Mouse (Mus musculus): ENCODE measurements around the gene Rbm33.

The Rbm33 gene

DNA sequence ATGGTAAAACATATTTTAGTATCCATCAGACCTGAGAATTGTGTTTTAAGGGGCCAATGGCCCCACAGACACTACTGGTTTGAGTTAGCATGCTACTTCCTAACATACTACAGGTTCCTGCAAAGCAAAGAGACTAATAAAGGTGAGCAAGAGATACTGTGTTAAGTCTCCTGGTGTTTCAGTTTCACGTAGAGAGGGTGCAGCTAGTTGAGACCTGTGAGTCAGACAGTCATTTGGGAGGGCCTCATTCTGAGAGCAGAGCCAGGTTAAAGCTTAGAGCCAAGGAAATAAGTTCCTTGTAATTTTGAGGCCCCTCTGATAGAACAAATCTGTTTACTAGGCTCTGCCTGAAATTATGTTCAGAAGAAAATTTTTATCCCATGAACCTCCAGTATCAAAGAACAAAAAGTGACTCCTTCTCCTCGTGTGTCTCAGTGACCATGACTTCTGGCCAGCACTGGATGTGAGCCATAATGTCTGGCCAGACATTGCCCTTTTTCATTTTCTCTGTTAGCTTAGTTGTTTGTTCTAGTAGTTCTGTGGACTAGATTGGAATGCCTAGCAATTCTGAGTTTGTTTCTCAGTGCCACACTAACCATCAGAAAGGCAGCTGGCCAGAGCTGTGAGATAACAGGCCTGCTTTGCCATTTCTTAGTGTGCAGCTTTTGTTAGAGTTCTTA is 95.2 kb downstream of the Rbm33 start:
- no peak for DNase-seq (ENCODE audit: low spot score)

DNA sequence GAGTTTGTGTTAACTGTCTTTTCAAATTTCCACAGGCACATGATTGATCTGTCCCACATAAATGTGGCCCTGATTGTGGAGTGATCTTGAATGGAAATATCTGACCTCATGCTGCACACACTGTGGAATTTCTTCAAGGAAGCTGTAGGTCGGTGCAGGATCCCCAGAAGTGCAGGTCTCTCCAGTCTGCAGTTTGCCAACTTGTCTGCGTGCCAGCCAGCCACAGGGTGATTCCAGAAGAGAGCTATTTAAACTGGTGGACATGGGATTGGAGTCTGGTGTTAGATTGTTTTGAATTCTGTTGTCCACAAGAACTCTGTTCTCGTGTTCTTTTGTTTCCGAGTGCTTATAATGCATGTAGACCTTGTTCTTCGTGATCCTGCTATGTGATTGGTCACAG is 96.6 kb downstream of the Rbm33 start:
- DNase-seq (ENCODE audit: low spot score) = no peak

DNA sequence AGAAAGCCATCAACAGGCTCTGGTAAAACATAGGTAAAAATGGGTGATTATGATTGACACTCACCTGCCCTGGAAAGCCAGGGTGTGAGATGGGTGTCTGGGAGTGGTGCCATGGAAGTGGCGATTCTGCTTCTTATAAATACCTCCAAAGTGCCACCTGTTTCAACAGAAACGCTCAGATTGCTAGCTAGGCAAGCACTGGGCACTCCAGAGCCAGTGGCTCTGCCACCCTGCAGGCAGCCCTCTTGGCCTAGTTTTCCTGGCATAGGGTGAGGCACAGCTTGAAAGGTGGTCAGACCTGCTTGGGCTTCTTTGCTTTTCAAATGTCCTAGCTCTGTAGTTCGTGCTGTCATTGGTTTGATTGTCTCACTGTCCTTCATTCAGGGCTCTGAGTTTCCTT is 97.2 kb downstream of the Rbm33 start:
- no peak for DNase-seq (ENCODE audit: low spot score)

DNA sequence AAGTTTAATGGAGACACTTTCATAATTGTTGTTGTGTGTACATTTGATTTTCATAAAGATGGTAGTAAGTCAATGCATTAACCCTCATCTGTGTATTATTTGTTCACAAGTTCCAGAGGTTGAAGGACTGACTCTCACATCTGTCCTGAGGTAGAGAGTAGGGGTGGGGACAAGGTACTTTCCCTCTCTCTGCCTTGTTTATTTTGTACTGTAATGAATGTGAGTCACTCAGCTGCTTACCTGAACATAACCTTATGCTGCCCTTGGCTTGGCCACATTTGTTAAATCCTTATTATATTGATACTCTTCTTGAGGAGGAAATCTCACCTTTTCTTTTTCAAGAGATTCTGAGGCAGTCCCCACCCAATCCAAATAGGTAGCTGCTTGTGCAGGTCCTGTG is 99.1 kb downstream of the Rbm33 start:
- no peak for DNase-seq (ENCODE audit: low spot score)

DNA sequence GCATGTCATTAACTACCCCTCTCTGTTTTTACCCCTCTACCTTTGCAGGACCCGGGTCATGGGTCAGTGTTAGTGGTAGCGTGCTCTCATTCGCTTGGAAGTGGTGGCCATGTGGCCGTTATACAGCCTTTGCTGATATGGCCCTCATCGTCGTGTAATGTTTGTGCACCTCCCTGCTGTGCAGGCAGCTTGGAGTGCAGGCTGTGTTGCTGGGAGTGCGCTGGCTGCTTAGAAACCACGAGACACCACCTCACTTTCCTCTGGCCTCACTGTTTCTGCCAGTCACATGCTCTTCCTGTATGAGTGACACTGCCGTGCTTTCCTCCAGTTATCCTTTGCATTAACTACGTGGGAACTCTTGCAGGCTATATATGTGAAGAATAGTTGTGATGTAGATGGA is 101.8 kb downstream of the Rbm33 start:
- no peak for DNase-seq (ENCODE audit: low spot score)

DNA sequence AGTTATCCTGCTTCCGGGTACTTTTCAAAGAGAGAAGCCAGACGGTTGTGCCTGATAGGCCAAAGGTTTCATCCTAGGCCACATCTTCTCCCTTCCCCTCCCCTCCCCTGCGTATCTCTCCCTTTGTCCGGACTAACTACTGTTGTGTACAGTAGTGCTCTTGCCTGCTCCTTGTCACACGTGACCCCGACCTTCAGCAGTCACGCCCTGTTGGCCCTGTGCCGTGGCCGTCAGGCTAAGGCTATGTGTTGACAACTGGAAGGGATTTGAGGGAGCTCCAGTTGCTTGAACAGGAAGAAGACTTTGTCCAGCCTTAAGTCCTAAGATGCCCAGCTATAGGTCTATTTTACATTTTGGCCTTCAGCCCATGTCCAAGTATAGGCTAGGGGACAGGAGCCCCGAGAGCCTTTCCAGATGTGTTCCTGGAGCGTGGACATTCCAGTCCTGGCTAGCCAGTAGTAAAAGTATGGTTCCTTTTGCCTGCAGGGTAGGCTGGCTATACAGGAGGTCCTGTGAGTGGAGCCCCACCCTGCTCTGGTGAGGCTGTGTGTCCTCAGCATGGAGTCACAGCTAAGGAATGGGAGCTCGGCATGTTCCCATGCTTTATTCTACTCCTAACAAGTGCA is 102.8 kb downstream of the Rbm33 start:
- DNase-seq (ENCODE audit: low spot score) = no peak

DNA sequence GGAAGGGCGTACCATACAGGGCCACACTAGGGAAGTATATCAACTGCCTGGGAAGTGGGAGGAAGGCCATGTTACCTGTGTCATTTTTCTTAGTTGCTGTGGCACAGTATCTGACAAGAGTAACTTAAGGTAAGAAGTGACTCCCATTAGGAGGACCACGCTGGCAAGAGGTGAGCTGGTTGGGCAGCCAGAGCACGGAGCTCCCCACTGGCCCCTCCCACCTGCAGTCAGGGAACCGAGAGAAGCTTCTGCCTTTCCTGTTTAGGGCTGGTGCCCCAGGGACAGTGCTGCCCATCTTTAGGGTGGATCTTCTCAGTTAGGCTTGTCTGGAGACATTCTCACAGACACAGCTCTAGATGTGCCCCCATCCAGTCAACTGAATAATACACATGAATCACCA is 106.9 kb downstream of the Rbm33 start:
- DNase-seq (ENCODE audit: low spot score) = no peak

DNA sequence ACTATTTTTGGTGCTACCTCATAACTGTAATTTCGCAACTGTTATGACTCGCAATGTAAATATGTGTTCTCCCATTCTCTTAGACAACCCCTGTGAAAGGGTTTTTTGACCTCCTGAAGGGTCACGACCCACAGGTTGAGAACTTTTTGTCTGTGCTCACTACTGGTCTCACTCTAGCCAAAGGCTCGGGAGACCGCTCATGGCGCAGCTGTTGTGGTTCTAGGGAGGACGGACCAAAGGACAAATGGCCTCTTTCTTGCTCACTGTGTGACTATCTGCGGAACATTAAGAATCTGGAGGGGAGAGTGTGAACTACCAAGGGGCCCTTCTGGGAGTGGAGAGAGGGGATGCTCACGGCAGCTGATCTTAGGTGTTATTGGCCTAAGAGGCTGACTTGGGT is 109.0 kb downstream of the Rbm33 start:
- no peak for DNase-seq (ENCODE audit: low spot score)

DNA sequence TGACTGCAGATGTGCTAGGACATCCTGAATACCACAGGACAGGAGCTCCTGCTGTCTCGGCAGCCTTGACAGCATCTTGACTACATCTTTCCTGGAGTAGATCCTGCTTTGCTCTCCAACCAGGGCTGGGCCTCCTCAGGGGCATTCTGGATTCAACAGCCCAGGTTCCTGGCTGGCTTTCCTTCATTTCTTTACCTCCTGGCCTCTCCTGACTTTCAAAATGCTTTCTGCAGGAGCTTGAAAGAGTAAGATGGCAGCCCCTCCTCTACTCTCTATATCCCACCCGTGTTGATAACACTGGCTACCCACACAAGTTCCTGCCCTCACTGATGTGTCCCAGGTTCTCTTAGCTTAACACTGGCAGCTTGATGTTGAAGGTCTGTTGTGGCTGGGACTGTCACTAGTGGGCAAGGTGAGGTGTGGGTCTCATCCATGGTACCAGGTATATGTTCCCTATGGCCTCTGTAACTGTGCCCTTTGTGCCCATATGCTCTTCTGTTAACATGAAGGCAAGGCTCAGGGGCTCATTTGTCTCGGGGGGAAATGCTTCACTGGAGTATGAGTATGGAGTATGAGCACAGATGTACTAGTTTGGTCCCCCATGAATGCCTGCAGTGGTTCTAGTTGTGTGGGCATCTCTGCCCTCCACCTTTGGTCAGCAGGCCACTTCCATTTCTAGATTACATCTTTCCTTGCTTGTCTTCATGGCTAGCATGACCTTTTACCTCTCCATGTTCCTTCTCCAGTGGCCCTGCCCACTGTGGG is 133.4 kb downstream of the Rbm33 start:
- DNase-seq (ENCODE audit: low spot score) = no peak

DNA sequence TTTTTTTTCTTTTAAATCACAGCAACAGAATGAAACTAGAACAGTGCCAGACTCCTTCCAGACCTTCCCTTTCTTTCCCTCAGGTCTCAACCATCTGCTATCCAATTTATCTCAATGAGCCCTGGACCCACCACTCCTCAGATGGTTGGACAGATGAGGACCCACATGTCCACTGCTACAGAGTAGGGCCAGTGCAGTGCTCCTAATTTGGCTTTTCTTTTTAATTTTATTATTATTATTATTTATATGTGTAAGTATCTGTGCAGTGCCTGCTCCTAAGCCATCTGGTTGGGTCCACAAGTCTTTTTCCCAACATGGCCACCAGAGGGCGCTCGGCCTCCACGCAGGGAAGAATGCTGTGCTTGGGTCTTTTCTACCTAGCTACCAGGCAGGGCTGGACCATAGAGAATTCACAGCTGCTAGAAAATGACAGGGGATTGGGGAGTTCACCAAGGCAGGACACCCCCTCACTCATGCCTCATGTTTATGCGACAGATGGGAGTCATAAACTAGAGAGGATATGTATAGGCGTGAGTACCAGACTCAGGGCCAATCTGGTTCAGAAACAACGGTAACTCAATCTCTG is 134.2 kb downstream of the Rbm33 start:
- DNase-seq (ENCODE audit: low spot score) = peak; percentile 91

DNA sequence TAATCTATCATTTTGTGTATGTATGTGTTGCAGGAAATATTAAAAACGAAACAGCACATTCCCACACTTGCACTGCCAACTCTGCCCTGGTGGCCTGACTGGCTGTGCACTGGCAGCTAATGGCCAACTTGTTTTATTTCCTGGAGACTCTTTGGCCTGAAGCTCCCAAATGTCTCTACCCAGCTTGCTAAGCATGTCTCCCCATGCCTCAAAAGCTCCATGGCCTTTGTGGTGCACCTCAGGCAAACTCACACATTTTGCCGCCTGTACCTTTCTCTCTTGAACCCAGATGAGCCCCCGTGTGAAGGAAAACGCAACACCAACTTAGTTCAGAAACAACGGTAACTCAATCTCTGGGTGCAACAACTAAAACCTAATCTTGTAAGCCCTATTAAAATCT is 136.2 kb downstream of the Rbm33 start:
- no peak for DNase-seq (ENCODE audit: low spot score)

DNA sequence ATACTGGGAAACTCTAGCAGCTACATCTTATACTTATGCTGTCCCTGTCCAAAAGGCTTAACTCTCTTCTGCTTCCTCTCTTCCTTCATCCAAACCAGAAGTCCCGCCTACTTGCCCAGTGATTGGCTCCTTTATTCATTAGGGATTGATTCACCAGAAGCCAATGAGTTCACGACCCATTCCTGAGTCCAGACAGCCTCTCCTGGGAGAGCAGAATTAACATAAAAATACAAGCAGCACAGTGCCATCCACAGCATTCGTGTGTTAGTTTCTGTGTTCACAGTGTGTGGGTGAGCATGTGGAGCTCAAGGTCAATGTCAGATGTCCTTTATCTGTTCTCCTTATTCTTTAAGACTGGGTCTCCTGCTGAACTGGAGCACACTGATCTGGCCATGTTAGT is 136.6 kb downstream of the Rbm33 start:
- no peak for DNase-seq (ENCODE audit: low spot score)

DNA sequence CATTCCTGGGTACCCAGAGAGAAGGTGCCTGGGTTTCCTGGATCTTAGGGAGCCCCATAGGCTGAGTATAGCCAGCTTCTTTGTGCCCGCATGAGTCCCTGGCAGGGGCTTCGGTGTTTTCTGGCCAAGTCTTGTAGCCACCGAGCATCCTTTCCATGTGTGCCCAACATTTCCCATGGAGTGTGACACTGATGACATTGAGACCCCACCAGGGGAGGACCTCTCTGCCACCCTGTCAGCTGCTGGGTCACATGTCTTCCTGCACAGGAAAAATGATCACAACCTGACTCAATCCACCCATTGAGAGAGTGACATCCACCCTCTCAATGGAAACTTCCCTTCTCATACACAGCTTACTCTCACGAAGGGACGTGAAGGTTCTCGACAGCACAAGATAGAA is 137.6 kb downstream of the Rbm33 start:
- no peak for DNase-seq (ENCODE audit: low spot score)

DNA sequence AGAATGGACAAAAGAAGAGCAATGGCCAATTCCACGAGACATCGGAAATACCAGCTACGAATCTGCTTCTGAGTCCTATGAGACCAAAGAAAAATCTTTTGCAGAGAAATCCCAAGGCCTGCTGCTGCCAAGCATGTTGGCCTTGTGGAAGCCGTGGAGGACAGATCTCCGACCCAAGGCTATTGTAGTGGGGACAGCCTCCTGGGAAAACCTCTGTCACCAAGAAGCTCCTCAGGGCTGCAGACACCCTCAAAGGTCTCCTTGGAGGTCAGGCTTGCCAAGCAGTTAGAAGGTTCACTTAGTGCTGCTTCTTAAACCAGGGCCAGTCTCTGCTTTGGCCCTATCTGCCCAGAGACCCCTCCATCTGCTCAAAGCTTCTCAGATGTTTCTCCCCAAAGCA is 138.8 kb downstream of the Rbm33 start:
- no peak for DNase-seq (ENCODE audit: low spot score)

DNA sequence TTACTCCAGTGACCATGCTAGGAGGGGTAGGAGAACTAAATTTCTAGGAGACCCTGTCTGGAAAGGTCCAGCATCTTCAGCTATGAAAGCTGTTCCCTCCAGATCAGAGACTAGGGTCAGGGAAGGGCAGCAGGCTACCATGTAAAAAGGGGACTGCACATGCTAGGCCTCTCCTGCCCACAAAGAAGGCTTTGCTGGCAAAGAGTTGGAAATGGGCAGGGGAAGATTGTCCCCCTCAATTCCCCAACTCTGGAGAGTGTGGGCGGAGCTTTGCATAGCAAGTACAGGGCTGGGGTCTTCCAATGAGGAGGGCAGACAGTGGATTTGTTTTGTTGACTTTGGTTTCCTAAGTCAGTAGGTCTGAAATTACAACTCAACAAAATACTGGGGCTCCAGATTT is 139.4 kb downstream of the Rbm33 start:
- DNase-seq (ENCODE audit: low spot score) = no peak

DNA sequence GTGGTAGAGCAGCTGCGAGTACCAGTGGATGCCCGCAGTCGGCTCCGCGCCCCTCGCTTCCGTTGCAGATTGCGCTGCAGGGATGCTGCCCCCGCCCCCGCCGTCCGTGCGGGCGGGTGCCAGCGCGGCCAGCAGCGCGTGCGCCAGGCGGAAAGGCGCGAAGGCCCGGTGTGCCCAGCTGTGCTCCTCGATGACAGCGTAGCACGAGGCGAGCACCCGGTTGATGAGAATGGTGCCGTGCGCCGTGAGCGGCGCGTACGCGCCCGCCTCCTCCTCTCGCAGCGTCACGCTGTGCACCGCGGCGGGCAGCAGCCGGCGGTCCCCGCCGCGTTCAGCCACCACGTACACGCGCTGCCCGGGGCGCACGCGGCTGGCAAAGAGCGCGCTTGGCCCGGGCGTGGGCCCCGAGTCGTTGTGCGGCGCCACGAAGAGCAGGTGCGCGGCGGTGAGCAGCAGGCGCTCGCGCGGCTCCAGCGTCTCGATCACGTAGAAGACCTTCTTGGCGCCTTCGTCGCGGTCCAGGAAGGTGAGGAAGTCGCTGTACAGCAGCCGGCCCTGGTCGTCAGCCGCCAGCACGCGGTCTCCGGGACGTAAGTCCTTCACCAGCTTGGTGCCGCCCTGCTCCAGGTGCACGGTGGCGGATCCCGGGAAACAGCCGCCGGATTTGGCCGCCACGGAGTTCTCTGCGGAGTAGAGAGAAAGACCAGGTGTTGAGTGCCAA is 141.2 kb downstream of the Rbm33 start:
- no peak for DNase-seq (ENCODE audit: low spot score)

DNA sequence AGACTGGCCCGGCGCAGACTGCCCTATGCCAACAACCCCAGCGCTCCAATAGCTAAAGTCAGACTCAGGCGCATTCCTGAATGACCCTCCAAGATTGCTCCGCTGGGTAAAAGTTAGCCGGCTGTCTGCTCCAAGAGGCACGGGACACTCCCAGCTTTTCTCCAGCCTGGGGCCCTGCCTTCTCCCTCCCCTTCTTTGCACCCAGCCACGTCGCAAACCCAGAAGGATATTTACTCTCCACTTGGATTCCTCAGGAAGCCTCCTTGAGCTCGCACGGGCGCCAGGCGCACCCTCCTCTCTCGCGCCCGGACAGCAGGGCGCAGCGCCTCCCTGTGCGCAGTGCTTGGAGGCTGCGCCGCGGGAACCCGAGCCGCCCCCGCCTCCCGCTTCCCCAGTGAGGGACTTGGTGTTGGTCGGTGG is 141.9 kb downstream of the Rbm33 start:
- no peak for DNase-seq (ENCODE audit: low spot score)

DNA sequence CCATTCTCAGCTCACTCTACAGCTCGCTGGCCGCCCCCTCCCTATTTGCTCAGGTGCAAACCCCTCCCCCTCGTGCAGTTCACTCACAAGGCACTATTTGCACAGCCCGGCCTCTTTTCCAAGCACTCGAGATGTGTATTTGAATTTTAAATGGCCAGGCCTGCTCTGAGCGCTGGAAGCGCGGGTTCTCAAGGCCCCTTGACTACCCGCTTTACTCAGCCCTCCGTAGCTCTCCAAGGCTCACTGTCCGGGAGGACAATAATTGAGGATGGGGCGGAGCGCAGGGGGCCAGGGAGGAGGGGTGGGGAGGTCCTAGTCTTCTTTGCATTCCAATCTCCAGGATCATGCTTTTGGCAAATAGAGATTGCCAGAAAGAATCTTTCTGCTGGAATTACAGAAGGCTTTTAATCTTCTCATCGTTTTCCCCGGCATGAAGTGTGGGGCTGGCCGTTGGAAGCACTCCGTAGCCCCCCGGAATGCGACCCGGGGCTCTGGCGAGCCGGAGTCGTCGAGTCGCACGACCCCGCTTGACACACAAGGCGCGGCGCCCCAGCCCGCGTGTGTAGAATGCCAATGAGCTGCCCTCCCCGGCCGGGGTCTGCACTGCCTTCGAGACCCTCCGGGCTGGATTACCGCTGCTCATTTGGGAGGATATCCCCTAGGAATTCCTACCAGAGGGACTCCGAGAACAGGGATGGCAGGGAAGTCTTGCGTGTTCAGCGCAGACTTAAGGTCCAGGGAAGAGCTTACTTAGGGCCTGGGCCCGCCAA is 142.7 kb downstream of the Rbm33 start:
- DNase-seq (ENCODE audit: low spot score) = no peak

DNA sequence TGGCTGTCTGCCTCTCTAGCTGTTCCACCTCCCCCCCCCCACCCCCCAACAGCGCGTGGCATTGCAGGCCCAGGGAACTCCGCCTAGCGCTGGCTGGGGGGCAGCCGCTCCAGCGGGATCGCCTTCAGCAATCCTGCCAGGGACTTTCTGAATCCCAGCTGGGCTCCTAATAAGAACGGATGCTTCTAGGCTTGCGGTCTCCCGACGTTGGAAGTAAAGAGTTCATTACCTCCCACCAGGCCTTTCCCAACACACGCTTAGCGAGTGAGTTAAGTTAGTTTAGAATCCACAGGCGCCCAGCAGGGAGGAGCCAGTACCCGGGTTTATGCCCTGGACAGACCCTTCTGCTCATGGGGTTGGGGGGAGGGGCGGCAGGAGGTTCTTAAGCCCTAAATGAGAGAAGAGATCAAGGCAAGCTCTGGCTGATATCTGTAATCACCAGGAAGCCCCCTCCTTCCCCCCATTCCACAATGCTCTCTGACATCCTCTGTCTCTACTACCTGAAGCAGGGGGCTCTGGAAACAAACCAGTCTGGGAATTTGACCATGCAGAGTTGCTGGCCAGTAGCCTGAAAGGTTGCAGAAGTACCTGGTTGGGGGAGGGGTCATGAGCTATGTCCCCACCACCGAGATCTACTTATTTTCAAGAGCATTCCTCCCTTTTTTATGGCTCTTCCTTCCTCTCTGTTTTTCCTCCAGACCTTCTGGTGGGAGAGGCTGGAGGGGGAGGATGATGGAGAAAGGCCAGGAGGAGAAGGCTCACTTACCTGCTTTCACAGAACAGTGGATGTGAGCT is 143.8 kb downstream of the Rbm33 start:
- peak; percentile 38 for DNase-seq (ENCODE audit: low spot score)

DNA sequence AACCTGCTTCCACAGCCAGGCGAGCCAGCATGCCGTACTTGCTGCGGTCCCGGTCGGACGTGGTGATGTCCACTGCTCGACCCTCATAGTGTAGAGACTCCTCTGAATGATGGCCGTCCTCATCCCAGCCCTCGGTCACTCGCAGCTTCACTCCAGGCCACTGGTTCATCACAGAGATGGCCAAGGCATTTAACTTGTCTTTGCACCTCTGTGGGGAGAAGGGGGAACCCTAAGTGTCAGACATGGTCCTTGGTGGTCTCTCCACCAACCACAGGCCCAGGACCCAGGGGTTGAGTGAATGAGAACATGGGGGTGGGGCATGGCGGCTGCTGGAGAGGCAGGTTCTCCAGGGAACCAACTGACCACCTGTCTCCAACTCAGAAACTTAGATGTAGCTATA is 144.5 kb downstream of the Rbm33 start:
- no peak for DNase-seq (ENCODE audit: low spot score)

Measured in retina, embryonic 14.5 days (tissue).